Mouse (Mus musculus) spleen, adult 2 months (tissue): ENCODE results near the gene Cript.

Experiments used
- CTCF ChIP-seq: fragments of 200-500 bp; IDR thresholded peaks from 2 replicates; pipeline ENCODE4 v1.5.1; 2011; ENCODE audit warnings: mild to moderate bottlenecking, inconsistent platforms; ENCODE audit not compliant: insufficient read depth, insufficient read length, insufficient replicate concordance; ENCODE audit errors: extremely low read depth
- POLR2A ChIP-seq: fragments of 200-500 bp; IDR thresholded peaks from 2 replicates; pipeline ENCODE4 v1.6.1; 2011; ENCODE audit warnings: low read depth, low read length, inconsistent platforms

DNA sequence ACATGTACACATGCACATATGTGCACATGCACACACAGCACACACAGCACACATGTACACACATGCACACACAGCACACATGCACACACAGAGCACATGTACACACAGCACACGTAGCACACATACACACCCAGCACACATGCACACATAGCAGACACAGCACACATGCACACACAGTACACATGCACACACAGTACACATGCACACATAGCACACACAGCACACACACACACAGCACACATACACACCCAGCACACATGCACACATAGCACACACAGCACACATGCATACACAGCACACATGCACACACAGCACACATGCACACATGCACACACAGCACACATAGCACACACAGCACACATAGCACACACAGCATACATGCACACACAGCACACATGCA, 44.1 kb upstream of the Cript start:
- TF ChIP-seq CTCF (no peak), POLR2A (no peak)
